Mouse (Mus musculus): Measurements from ENCODE around the gene Fbxw7.

GRCm38 (mm10) chr3:84775067-84775423, 40.0 kb upstream of the Fbxw7 start:
- TF ChIP-seq POLR2A (IDR thresholded peaks at IDR 0.05; ENCODE audit: borderline replicate concordance, low read depth, low read length), result no peak
- TF ChIP-seq CTCF (IDR thresholded peaks at IDR 0.05; ENCODE audit: low read depth, low read length), result no peak
